Mouse (Mus musculus) C2C12 (cell line): ENCODE measurements around the gene Sf3a3. TPM values are rescaled to one million over a fixed set of nuclear protein-coding genes. Genes with fewer than 3 reads are reported as not detected.
"Not testable (repeated sequence)": the region's sequence is repeated elsewhere in the genome, so short reads cannot be mapped to it uniquely, and the experiment has no call there.

Experiments used
- H3K27me3 ChIP-seq: one replicate; pipeline ENCODE4 v1.6.1; 2011; ENCODE audit not compliant: control insufficient read depth, insufficient read depth, insufficient read length
- H3K36me3 ChIP-seq: one replicate; pipeline ENCODE4 v1.6.1; 2011; ENCODE audit not compliant: control insufficient read depth, insufficient read depth
- H3K4me3 ChIP-seq: one replicate; pipeline ENCODE4 v1.5.1; 2011; ENCODE audit warnings: mild to moderate bottlenecking, control low read depth; ENCODE audit not compliant: poor library complexity, insufficient read depth, severe bottlenecking
- H3K79me2 ChIP-seq: one replicate; pipeline ENCODE4 v1.6.1; 2011; ENCODE audit not compliant: control insufficient read depth, insufficient read depth
- H3K79me3 ChIP-seq: one replicate; pipeline ENCODE4 v1.6.1; 2011; ENCODE audit warnings: low read depth, control low read depth
- H3ac ChIP-seq: one replicate; pipeline ENCODE3; 2011; ENCODE audit warnings: low read depth; ENCODE audit not compliant: control insufficient read depth, insufficient read length
- CEBPB ChIP-seq: IDR thresholded peaks from one replicate; pipeline ENCODE4 v1.6.1; 2011; ENCODE audit warnings: low read depth, mild to moderate bottlenecking, control low read depth, moderate library complexity
- CTCF ChIP-seq: IDR thresholded peaks from one replicate; pipeline ENCODE4 v1.5.1; 2011; ENCODE audit not compliant: control insufficient read depth, insufficient read depth, insufficient read length
- FOSL1 ChIP-seq: IDR thresholded peaks from one replicate; pipeline ENCODE4 v1.8.0; 2011; ENCODE audit warnings: mild to moderate bottlenecking, low read length; ENCODE audit not compliant: poor library complexity, insufficient read depth, severe bottlenecking
- MAX ChIP-seq: IDR thresholded peaks from one replicate; pipeline ENCODE4 v1.6.1; 2011; ENCODE audit warnings: mild to moderate bottlenecking, control low read depth
- MYOD1 ChIP-seq: IDR thresholded peaks from one replicate; pipeline ENCODE4 v1.6.1; 2011; ENCODE audit warnings: low read depth; ENCODE audit not compliant: control insufficient read depth, insufficient read length
- MYOG ChIP-seq: IDR thresholded peaks from one replicate; pipeline ENCODE4 v1.6.1; 2011; ENCODE audit not compliant: control insufficient read depth, insufficient read length; ENCODE audit errors: extremely low read depth
- USF1 ChIP-seq: IDR thresholded peaks from one replicate; pipeline ENCODE4 v1.6.1; 2011; ENCODE audit warnings: low read depth, mild to moderate bottlenecking, control low read depth, moderate library complexity
- polyA plus RNA-seq: library from polyadenylated mRNA; unstranded; fragments of >200 nt; fragmentation: generic; extraction: Trizol; gene quantifications from one replicate; pipeline ENCODE4 v1.2.1, GENCODE M21; 2012; ENCODE audit warnings: missing spikeins

Gene Sf3a3
- polyA plus RNA-seq, 1 experiment: 71.6 TPM

GRCm38 (mm10) chr4:124708518-124709477 is 5.8 kb upstream of the Sf3a3 start:
- H3ac ChIP-seq: peak overlapping the region; percentile 56
- peaks cover 42% of the 10 kb centered on the region for H3K79me2 ChIP-seq
- H3K27me3 ChIP-seq: no peaks in the 10 kb centered on the region
- peaks cover 37% of the 10 kb centered on the region for H3K79me3 ChIP-seq
- peaks cover 42% of the 10 kb centered on the region for H3K36me3 ChIP-seq
- no peak overlapping the region for H3K4me3 ChIP-seq
- TF ChIP-seq USF1 (no peak), CEBPB (no peak), MAX (peak; percentile 56), CTCF (no peak), FOSL1 (no peak), MYOG (no peak), MYOD1 (peak; percentile 41)

- peaks cover 34% of the 10 kb centered on the region for H3K79me2 ChIP-seq
- TF ChIP-seq MYOG (no peak), FOSL1 (no peak), MYOD1 (no peak), MAX (no peak), CEBPB (no peak), CTCF (no peak), USF1 (no peak)
- peak overlapping the region; percentile 41 for H3ac ChIP-seq
- no peak overlapping the region for H3K4me3 ChIP-seq
- peaks cover 30% of the 10 kb centered on the region for H3K36me3 ChIP-seq
- H3K79me3 ChIP-seq: peaks cover 26% of the 10 kb centered on the region
- H3K27me3 ChIP-seq: no peaks in the 10 kb centered on the region
These were observed 4.6 kb upstream of the Sf3a3 start for GRCm38 (mm10) chr4:124709961-124710446.

- Histone ChIP-seq H3K4me3 (no peak overlapping the region), H3K27me3 (no peaks in the 10 kb centered on the region), H3K79me3 (peaks cover 26% of the 10 kb centered on the region), H3K36me3 (peaks cover 23% of the 10 kb centered on the region), H3K79me2 (peaks cover 34% of the 10 kb centered on the region), H3ac (no peak overlapping the region)
- TF ChIP-seq USF1: no peak
These were observed 3.7 kb upstream of the Sf3a3 start for GRCm38 (mm10) chr4:124710776-124711291.

- no peak for TF ChIP-seq FOSL1
- no peak for TF ChIP-seq USF1
- TF ChIP-seq MYOG: no peak
- no peak for TF ChIP-seq MAX
These were observed 2.0 kb upstream of the Sf3a3 start for GRCm38 (mm10) chr4:124712618-124713017.

GRCm38 (mm10) chr4:124713850-124714249 is 726 bp upstream of the Sf3a3 start:
- H3K36me3 ChIP-seq: peaks cover 28% of the 10 kb centered on the region
- peaks cover 22% of the 10 kb centered on the region for H3K79me3 ChIP-seq
- H3K79me2 ChIP-seq: peaks cover 36% of the 10 kb centered on the region
- H3K27me3 ChIP-seq, H3ac ChIP-seq, H3K4me3 ChIP-seq: not testable (repeated sequence)

More at GRCm38 (mm10) chr4:124712618-124713017, 2.0 kb upstream of the Sf3a3 start:
- Histone ChIP-seq H3ac (no peak overlapping the region), H3K36me3 (peaks cover 21% of the 10 kb centered on the region), H3K27me3 (no peaks in the 10 kb centered on the region), H3K79me2 (peaks cover 33% of the 10 kb centered on the region), H3K4me3 (no peak overlapping the region), H3K79me3 (peaks cover 19% of the 10 kb centered on the region)

GRCm38 (mm10) chr4:124719101-124719500 is 4.5 kb downstream of the Sf3a3 start:
- peaks cover 70% of the 10 kb centered on the region for H3K36me3 ChIP-seq
- peaks cover 22% of the 10 kb centered on the region for H3K79me3 ChIP-seq
- no peak overlapping the region for H3K4me3 ChIP-seq
- no peak overlapping the region for H3ac ChIP-seq
- TF ChIP-seq USF1: no peak
- H3K79me2 ChIP-seq: peaks cover 36% of the 10 kb centered on the region
- no peaks in the 10 kb centered on the region for H3K27me3 ChIP-seq
